ENCODE assay signal across 22 mouse cellular contexts in genomic region chr4:26354616-26355015, GRCm38 (mm10). TPM values are rescaled to one million over a fixed set of nuclear protein-coding genes. Genes with fewer than 3 reads are reported as not detected.
DNase-seq lines count a peak whose midpoint lies in the region; ATAC-seq lines count a peak whose summit lies in the region.
"Had no signal": no experiment of that assay in that cellular context is flagged by ENCODE, and none has a peak within 500 bp of the region (broad histone marks: within the 10 kb centered on the region; RNA-seq: fewer than 3 reads in every experiment).

No protein-coding gene starts in this region.

- no peak overlapping the region for H3K27ac ChIP-seq in forebrain, embryonic 13.5 days
- no peak overlapping the region for H3K27ac ChIP-seq in forebrain, embryonic 10.5 days
- H3K27ac ChIP-seq in liver, embryonic 12.5 days, result no peak overlapping the region
- H3K27ac ChIP-seq in midbrain, embryonic 11.5 days (ENCODE audit: low read depth, low read length), result no peak overlapping the region
- H3K27ac ChIP-seq: embryonic facial prominence, embryonic 15.5 days; heart, embryonic 15.5 days; hindbrain, embryonic 10.5 days; limb, embryonic 15.5 days; neural tube, embryonic 13.5 days; stomach, postnatal 0 days had no signal

- no peaks in the 10 kb centered on the region for H3K9me3 ChIP-seq in forebrain, embryonic 13.5 days (replicated peaks)
- no peaks in the 10 kb centered on the region; the same call in 1 of the 2 replicates for H3K9me3 ChIP-seq in forebrain, embryonic 10.5 days
- no peaks in the 10 kb centered on the region for H3K9me3 ChIP-seq in liver, embryonic 12.5 days (replicated peaks)
- no peaks in the 10 kb centered on the region for H3K9me3 ChIP-seq in midbrain, embryonic 11.5 days (ENCODE audit: control insufficient read depth, low read length)
- H3K9me3 ChIP-seq: embryonic facial prominence, embryonic 15.5 days; heart, embryonic 15.5 days; hindbrain, embryonic 10.5 days; limb, embryonic 15.5 days; neural tube, embryonic 13.5 days had no signal

- no peaks in the 10 kb centered on the region for H3K27me3 ChIP-seq in forebrain, embryonic 13.5 days
- H3K27me3 ChIP-seq in forebrain, embryonic 10.5 days (ENCODE audit: poor library complexity, severe bottlenecking), result no peaks in the 10 kb centered on the region
- H3K27me3 ChIP-seq in liver, embryonic 12.5 days (replicated peaks), result no peaks in the 10 kb centered on the region
- H3K27me3 ChIP-seq in midbrain, embryonic 11.5 days (ENCODE audit: control insufficient read depth, insufficient read depth, low read length), result no peaks in the 10 kb centered on the region
- H3K27me3 ChIP-seq: embryonic facial prominence, embryonic 15.5 days; heart, embryonic 15.5 days; limb, embryonic 15.5 days; neural tube, embryonic 13.5 days had no signal

- H3K36me3 ChIP-seq in forebrain, embryonic 13.5 days (ENCODE audit: poor library complexity, severe bottlenecking), result no peaks in the 10 kb centered on the region
- H3K36me3 ChIP-seq in forebrain, embryonic 10.5 days (replicated peaks), result no peaks in the 10 kb centered on the region
- H3K36me3 ChIP-seq in liver, embryonic 12.5 days, result no peaks in the 10 kb centered on the region
- H3K36me3 ChIP-seq in midbrain, embryonic 11.5 days (ENCODE audit: control insufficient read depth, insufficient read depth, low read length), result no peaks in the 10 kb centered on the region
- H3K36me3 ChIP-seq: embryonic facial prominence, embryonic 15.5 days; heart, embryonic 15.5 days; hindbrain, embryonic 10.5 days; limb, embryonic 15.5 days; neural tube, embryonic 13.5 days had no signal

- 91% methylated on average over 2 of the region's 2 CpGs for WGBS in forebrain, embryonic 13.5 days
- WGBS in forebrain, embryonic 10.5 days, result 94% methylated on average over 2 of the region's 2 CpGs
- WGBS in liver, embryonic 12.5 days (ENCODE audit: insufficient replicate concordance), result 72% methylated on average over 2 of the region's 2 CpGs
- 83% methylated on average over 2 of the region's 2 CpGs for WGBS in midbrain, embryonic 11.5 days

- H3K9ac ChIP-seq in forebrain, embryonic 13.5 days, result no peak overlapping the region
- no peak overlapping the region for H3K9ac ChIP-seq in liver, embryonic 12.5 days
- H3K9ac ChIP-seq in midbrain, embryonic 11.5 days (ENCODE audit: low read length), result no peak overlapping the region
- H3K9ac ChIP-seq: embryonic facial prominence, embryonic 15.5 days; heart, embryonic 15.5 days; limb, embryonic 15.5 days; liver, postnatal 0 days; neural tube, embryonic 13.5 days had no signal

- no peaks in the 10 kb centered on the region for H3K4me1 ChIP-seq in forebrain, embryonic 13.5 days
- H3K4me1 ChIP-seq in forebrain, embryonic 10.5 days, result peaks cover 4% of the 10 kb centered on the region; the same call in 1 of the 2 replicates
- H3K4me1 ChIP-seq in liver, embryonic 12.5 days, result no peaks in the 10 kb centered on the region
- peaks cover 2% of the 10 kb centered on the region; the same call in 1 of the 2 replicates for H3K4me1 ChIP-seq in midbrain, embryonic 11.5 days (ENCODE audit: control insufficient read depth, insufficient read depth, low read length)
- H3K4me1 ChIP-seq: embryonic facial prominence, embryonic 15.5 days; heart, embryonic 15.5 days; limb, embryonic 15.5 days; neural tube, embryonic 13.5 days had no signal

- DNase-seq in forebrain, embryonic 10.5 days (ENCODE audit: extremely low spot score, low spot score), result no peak
- DNase-seq in brain, embryonic 18.5 days (ENCODE audit: low read depth, low spot score), result peak; percentile 40
- peak; percentile 60 to 64 for DNase-seq in cerebellum, postnatal 10 days
- peak; percentile 33 to 53 for DNase-seq in layer of hippocampus, adult 8-10 months (ENCODE audit: low spot score in 2 of 2)
- DNase-seq in midbrain, embryonic 11.5 days (ENCODE audit: low spot score, missing footprints), result no peak
- DNase-seq: adrenal gland, adult 2 months; embryo, embryonic 11 days; gastrocnemius, postnatal 10 days; heart, adult 18-20 months; liver, postnatal 0 days; lung, postnatal 14 days; right cerebral cortex, postnatal 14 days; thymus, postnatal 36 days had no signal

- no peak overlapping the region for H3K4me3 ChIP-seq in forebrain, embryonic 13.5 days
- no peak overlapping the region for H3K4me3 ChIP-seq in forebrain, embryonic 10.5 days
- no peak overlapping the region for H3K4me3 ChIP-seq in liver, embryonic 12.5 days
- H3K4me3 ChIP-seq in midbrain, embryonic 11.5 days (ENCODE audit: low read depth, low read length), result no peak overlapping the region
- H3K4me3 ChIP-seq: embryonic facial prominence, embryonic 15.5 days; heart, embryonic 15.5 days; hindbrain, embryonic 10.5 days; limb, embryonic 15.5 days; neural tube, embryonic 13.5 days had no signal

- H3K4me2 ChIP-seq in forebrain, embryonic 13.5 days, result no peak overlapping the region
- H3K4me2 ChIP-seq in liver, embryonic 12.5 days, result no peak overlapping the region
- no peak overlapping the region for H3K4me2 ChIP-seq in midbrain, embryonic 11.5 days
- H3K4me2 ChIP-seq: embryonic facial prominence, embryonic 15.5 days; heart, embryonic 15.5 days; limb, embryonic 15.5 days; neural tube, embryonic 13.5 days had no signal

- peak; percentile 75; the same call in 1 of the 2 replicates for ATAC-seq in forebrain, embryonic 13.5 days
- no peak for ATAC-seq in liver, embryonic 12.5 days
- ATAC-seq in midbrain, embryonic 11.5 days (ENCODE audit: low FRiP score), result no peak
- no peak for ATAC-seq in megakaryocyte, adult 5-6 weeks (ENCODE audit: poor library complexity, severe bottlenecking)
- ATAC-seq: liver, postnatal 0 days had no signal

RNA-seq across cellular contexts. Expression of gene Manea, which starts 7.9 kb away (rescaled TPM):
- 13.6 and 14.3 TPM in 2 replicates for polyA plus RNA-seq in forebrain, embryonic 13.5 days (2015; fragmentation: Nextera tagmentation; extraction: Ambion mirVana)
- polyA plus RNA-seq in forebrain, embryonic 10.5 days (2016; fragmentation: Nextera tagmentation; extraction: Ambion mirVana), result 19.1 and 20.2 TPM in 2 replicates
- 10 to 100 TPM; 30.2 to 40.6 (median 33.7) TPM for total RNA-seq in layer of hippocampus, adult 8-10 months (2022)
- polyA plus RNA-seq in liver, embryonic 12.5 days (2016; fragmentation: Nextera tagmentation; extraction: Ambion mirVana), result 6.7 and 7.0 TPM in 2 replicates
- polyA plus RNA-seq in midbrain, embryonic 11.5 days (2014; fragmentation: Nextera tagmentation; extraction: Ambion mirVana), result 27.7 and 28.5 TPM in 2 replicates
- total RNA-seq in megakaryocyte, adult 5-6 weeks (2015), result 14.4 and 14.6 TPM in 2 replicates
- 9.4 and 17.7 TPM in 2 replicates for total RNA-seq in megakaryocyte, adult 5-6 weeks (2017)

Comparison
In these comparisons a context has a peak if more than half of its experiments do, and no peak if none do; other contexts are left out.
1. DNase-seq: peak in brain, embryonic 18.5 days (single experiment), cerebellum, postnatal 10 days (2 of 2) and layer of hippocampus, adult 8-10 months (2 of 2); none in forebrain, embryonic 10.5 days (single experiment) and midbrain, embryonic 11.5 days (single experiment).